Mouse (Mus musculus): ENCODE data around the gene Sema4a. TPM values are rescaled to one million over a fixed set of nuclear protein-coding genes. Genes with fewer than 3 reads are reported as not detected.

Gene Sema4a
- total RNA-seq, 2 experiments from 2014 or later, result 20.7 to 57.3 TPM

DNA sequence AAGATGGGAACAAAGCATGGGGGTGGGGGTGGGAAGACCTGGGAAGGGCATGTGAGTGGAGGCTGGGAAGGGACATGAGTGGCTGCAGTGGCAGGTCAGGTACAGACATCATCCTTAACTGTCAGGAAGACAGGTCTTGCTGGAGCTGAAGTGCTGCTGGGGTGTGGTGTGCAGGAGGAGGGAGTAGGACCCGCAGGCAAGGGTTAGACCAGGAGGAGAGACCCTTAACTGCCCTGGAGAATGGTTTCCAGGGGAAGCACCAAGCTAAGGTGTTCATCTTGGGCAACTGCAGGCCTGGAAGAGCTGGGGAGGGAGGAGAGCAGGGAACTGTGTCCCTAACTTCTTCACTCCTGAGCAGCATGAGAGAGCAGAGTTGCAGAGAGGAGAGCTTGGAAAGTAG is 26.4 kb upstream of the Sema4a start:
- no peak for ATAC-seq (replicated peaks; ENCODE audit: low FRiP score, poor library complexity, severe bottlenecking)

- ATAC-seq (replicated peaks; ENCODE audit: low FRiP score, poor library complexity, severe bottlenecking), result no peak
Observed at GRCm38 (mm10) chr3:88486887-88487286, 25.9 kb upstream of the Sema4a start.

GRCm38 (mm10) chr3:88486043-88486442 is 25.1 kb upstream of the Sema4a start:
- ATAC-seq (replicated peaks; ENCODE audit: low FRiP score, poor library complexity, severe bottlenecking), result no peak

- no peak for ATAC-seq (replicated peaks; ENCODE audit: low FRiP score, poor library complexity, severe bottlenecking)
Observed at GRCm38 (mm10) chr3:88484597-88485316, 23.8 kb upstream of the Sema4a start.

DNA sequence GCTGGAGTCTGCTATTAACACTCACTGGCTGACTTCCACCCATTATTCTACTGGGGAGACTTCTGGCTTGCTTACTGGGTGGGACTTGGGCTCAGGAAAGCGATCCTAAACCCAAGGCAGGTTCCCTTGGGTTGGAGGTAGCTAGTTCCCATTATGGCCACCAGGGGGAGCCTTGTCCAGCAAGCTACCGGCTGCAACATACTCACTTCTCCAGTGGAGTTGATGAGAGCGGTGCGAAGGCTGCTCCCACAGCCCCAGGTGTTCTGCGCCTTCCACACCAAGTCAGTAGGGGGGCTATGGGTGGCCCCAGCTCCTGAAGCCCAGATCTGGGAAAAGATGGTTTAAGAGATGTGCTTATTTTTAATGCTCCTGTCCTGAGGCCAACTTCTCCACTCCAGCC is 22.6 kb upstream of the Sema4a start:
- ATAC-seq (replicated peaks; ENCODE audit: low FRiP score, poor library complexity, severe bottlenecking), result peak; percentile 82

- 0 out of 2 replicates have a peak, but pooled peaks have one; percentile 6 for ATAC-seq (replicated peaks; ENCODE audit: low FRiP score, poor library complexity, severe bottlenecking)
Observed at GRCm38 (mm10) chr3:88483141-88483540, 22.2 kb upstream of the Sema4a start.

DNA sequence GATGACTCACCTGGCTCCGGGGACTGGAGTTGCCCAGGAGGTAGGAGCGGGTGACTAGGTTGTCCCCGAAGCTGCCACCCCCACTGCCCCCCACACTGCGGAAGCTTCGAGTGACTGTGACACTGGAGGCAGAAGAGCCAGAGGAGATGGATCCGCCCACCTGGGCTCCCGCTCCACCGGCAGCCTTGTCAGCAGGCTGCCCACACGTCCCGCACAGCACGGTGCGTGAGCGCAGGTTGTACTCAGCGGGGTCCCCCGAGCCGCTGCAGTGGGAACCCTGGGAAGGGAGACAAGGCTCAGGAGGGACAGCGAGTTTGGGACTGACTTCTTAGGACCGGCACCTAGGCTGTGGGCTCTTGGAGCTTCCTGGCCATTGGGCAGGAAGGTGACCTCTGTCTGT is 21.4 kb upstream of the Sema4a start:
- no peak for ATAC-seq (replicated peaks; ENCODE audit: low FRiP score, poor library complexity, severe bottlenecking)

- no peak for ATAC-seq (replicated peaks; ENCODE audit: low FRiP score, poor library complexity, severe bottlenecking)
Observed at GRCm38 (mm10) chr3:88481372-88482040, 20.5 kb upstream of the Sema4a start.

DNA sequence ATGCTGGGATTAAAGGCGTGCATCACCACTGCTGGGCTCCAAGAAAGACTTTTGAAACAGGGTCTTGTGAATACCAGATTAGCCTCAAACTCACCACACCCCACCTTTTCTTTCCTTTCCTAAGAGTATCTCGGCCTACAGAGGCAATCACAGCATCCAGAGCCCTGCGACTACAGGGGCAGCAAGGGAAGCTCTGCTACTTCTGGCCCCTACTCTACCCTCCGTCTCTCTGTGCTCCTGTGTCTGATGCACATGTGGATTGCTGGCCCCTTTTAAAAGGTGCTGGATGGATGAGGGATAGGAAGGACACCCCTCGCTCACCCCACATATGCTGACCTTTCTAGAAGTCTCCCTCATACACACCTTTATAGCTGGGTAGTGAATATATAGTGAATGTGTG is 19.7 kb upstream of the Sema4a start:
- no peak for ATAC-seq (replicated peaks; ENCODE audit: low FRiP score, poor library complexity, severe bottlenecking)

- no peak for ATAC-seq (replicated peaks; ENCODE audit: low FRiP score, poor library complexity, severe bottlenecking)
Observed at GRCm38 (mm10) chr3:88479828-88480227, 18.8 kb upstream of the Sema4a start.

DNA sequence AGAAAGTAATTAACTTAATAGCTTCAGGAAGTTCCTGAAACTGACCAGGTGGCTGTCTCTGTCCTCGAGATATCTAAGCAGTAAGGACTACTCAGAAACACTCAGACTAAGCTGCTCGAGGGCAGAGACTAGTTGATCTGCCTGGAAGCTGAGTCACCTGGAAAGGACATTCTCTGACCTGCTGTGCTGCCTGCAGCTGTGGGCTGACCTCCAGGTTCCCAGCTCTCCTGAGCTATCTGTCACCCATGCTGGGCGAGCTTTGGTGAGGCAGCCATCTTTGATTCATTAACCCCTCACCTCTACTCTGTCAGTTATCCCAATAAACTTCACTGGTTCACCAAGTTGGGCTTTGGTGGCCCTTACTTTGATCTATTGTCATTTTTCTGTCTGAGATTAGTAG is 18.2 kb upstream of the Sema4a start:
- ATAC-seq (replicated peaks; ENCODE audit: low FRiP score, poor library complexity, severe bottlenecking), result no peak

DNA sequence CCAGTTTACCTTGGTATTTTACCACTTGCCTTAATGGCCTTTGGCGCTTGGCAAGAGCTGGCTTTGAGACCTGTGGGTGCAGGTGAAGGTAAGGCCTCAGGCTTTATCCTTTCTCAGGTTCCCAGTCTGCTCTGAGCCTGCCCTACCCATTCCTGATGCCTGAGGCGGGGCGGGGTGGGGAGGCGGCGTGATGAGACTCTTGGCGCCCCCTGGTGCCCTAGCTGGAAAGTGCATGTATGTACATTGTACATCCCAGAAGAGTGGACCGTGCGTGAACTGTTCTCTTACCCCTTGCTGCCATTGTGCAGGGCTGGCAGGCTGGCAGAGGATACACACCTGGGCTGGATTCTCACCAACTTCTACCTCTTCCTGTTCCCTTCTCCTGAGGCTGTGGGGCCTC is 16.8 kb upstream of the Sema4a start:
- peak; percentile 91 for ATAC-seq (replicated peaks; ENCODE audit: low FRiP score, poor library complexity, severe bottlenecking)

GRCm38 (mm10) chr3:88476403-88476802 is 15.4 kb upstream of the Sema4a start:
- ATAC-seq (replicated peaks; ENCODE audit: low FRiP score, poor library complexity, severe bottlenecking), result 0 out of 2 replicates have a peak, but pooled peaks have one; percentile 20

DNA sequence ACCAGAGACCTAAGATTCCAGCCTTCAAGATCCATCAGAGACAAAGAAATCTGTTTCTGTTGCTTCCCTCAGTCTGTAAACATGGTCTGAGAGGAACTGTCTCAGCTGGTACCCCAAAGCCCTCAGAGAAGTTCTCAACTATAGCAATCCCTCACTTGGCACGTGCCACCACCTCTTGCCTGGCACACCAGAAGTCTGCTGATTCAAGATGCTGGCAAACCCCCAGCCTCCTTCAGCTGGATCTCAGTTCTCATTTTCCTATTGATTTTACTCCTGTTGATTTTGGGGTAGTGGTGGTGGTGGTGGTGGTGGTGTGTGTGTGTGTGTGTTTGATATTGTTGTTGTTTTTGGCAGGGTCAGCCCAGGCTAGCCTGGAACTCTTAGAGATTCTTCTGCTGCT is 12.6 kb upstream of the Sema4a start:
- ATAC-seq (replicated peaks; ENCODE audit: low FRiP score, poor library complexity, severe bottlenecking), result no peak

- ATAC-seq (replicated peaks; ENCODE audit: low FRiP score, poor library complexity, severe bottlenecking), result no peak
Observed at GRCm38 (mm10) chr3:88473020-88473419, 12.0 kb upstream of the Sema4a start.

- no peak for ATAC-seq (replicated peaks; ENCODE audit: low FRiP score, poor library complexity, severe bottlenecking)
Observed at GRCm38 (mm10) chr3:88470943-88471479, 10.0 kb upstream of the Sema4a start.

DNA sequence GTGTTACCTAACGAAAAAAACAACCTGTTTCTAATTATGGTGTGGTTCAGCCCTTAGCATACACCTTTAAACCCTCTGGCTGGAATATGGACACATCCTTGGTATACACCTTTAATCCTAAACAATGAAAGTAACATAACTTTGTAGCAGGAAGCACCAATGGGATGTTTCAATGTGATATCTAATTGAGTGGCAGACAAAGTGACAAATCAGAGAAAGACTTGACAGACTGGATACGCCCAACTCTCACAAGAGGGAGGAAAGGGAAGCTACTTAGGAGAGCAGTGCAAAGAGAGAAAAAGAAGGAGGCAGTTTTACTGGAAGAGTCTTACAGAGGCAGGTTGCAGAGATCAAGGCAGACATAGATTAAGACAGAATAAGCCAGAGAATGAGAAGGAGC is 8.5 kb upstream of the Sema4a start:
- ATAC-seq (replicated peaks; ENCODE audit: low FRiP score, poor library complexity, severe bottlenecking), result no peak

- peak; percentile 93 for ATAC-seq (replicated peaks; ENCODE audit: low FRiP score, poor library complexity, severe bottlenecking)
Observed at GRCm38 (mm10) chr3:88467116-88467824, 6.3 kb upstream of the Sema4a start.

- no peak for ATAC-seq (replicated peaks; ENCODE audit: low FRiP score, poor library complexity, severe bottlenecking)
Observed at GRCm38 (mm10) chr3:88465127-88465526, 4.1 kb upstream of the Sema4a start.

DNA sequence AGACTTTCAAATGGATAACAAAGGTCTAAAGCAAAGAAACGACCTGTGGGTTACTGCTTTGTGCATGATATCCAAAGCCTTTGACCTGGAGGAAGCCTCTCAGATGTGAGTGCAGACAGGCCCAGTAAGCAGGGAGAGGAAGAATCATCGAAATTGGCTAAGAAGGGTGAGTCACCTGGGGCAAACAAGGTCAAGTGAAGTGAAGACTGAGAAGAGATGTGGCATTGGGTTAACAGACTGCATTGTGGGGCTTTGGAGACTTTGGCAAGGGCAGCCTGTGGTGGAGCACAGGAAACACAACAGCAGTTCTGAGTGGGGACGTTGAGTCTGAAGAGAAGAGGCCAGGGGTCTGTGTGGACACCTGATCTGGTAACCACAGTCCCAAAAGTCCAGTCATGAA is 3.4 kb upstream of the Sema4a start:
- ATAC-seq (replicated peaks; ENCODE audit: low FRiP score, poor library complexity, severe bottlenecking), result no peak

DNA sequence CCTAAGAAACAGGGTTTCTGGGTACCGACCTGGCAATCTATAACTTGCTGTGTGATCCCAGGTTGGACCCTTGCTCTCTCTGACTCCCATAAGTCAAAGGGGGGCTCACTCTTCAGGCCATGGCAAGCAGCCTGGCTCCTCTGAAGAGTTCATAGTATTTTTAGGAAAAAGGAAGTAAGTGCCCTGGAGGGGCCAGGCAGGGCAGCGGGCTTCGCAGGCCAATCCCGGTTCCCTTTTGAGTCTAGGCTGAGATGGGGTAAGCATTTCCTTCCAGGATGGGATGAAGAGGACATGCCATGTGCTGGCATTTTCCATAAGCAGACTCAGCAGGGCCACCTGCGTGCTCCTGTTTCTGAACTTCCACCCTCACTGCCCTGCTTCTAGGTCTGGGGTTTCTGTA is 953 bp downstream of the Sema4a start:
- ATAC-seq (replicated peaks; ENCODE audit: low FRiP score, poor library complexity, severe bottlenecking), result no peak

Measured in erythroblast, adult 5-6 weeks (primary cell).